Mouse (Mus musculus) neural tube, embryonic 14.5 days (tissue): ENCODE data around the gene Hist1h4d. TPM values are rescaled to one million over a fixed set of nuclear protein-coding genes. Genes with fewer than 3 reads are reported as not detected.
"Not testable (repeated sequence)": the region's sequence is repeated elsewhere in the genome, so short reads cannot be mapped to it uniquely, and the experiment has no call there.

Source experiments
- ATAC-seq: fragments of 200-750 bp; cut with Nextera tagmentation; 2 replicates; pipeline ENCODE4 v1.8.0; 2017; ENCODE audit warnings: low read depth, mild to moderate bottlenecking, moderate TSS enrichment, moderate library complexity
- H3K27ac ChIP-seq: fragments of 300-500 bp; sonication (generic); 2 replicates; pipeline ENCODE4 v1.5.1; 2014; ENCODE audit warnings: low read depth, mild to moderate bottlenecking, control low read depth, low read length, moderate library complexity, mixed read lengths
- H3K27me3 ChIP-seq: fragments of 300-500 bp; sonication (generic); 2 replicates; pipeline ENCODE4 v1.6.1; 2014; ENCODE audit warnings: low read length; ENCODE audit not compliant: control insufficient read depth, insufficient read depth
- H3K36me3 ChIP-seq: fragments of 300-500 bp; sonication (generic); 2 replicates; pipeline ENCODE4 v1.6.1; 2014; ENCODE audit warnings: low read length, mixed read lengths; ENCODE audit not compliant: control insufficient read depth, insufficient read depth
- H3K4me1 ChIP-seq: fragments of 300-500 bp; sonication (generic); 2 replicates; pipeline ENCODE4 v1.6.1; 2014; ENCODE audit warnings: low read length; ENCODE audit not compliant: control insufficient read depth, insufficient read depth
- H3K4me2 ChIP-seq: fragments of 300-500 bp; sonication (generic); 2 replicates; pipeline ENCODE4 v1.6.1; 2014; ENCODE audit warnings: mild to moderate bottlenecking, low read depth, low read length, control low read depth
- H3K4me3 ChIP-seq: fragments of 300-500 bp; sonication (generic); 2 replicates; pipeline ENCODE4 v1.5.1; 2014; ENCODE audit warnings: low read depth, low read length, control low read depth, mixed read lengths
- H3K9ac ChIP-seq: fragments of 300-500 bp; sonication (generic); replicated peaks from 2 replicates; pipeline ENCODE4 v1.6.1; 2014; ENCODE audit warnings: low read depth, mild to moderate bottlenecking, control low read depth, low read length, mixed read lengths
- H3K9me3 ChIP-seq: fragments of 300-500 bp; sonication (generic); 2 replicates; pipeline ENCODE4 v1.6.1; 2016; ENCODE audit warnings: low read length; ENCODE audit not compliant: control insufficient read depth
- WGBS: fragments of 180-500 bp; shearing (Covaris S2); extraction: QIAGEN DNeasy Blood & Tissue Kit; methylation state at CpG from one replicate; pipeline ENCODE4 v1.1.7; 2014; 5-methylcytosine and 5-hydroxymethylcytosine counted together
- polyA plus RNA-seq: library from polyadenylated mRNA; unstranded; fragments of >200 nt; fragmentation: Nextera tagmentation; extraction: Ambion mirVana; gene quantifications from 2 replicates; pipeline ENCODE4 v1.2.1, GENCODE M21; 2014

Hist1h4d gene
- polyA plus RNA-seq, 1 experiment from 2014 or later: 23.6 TPM

DNA sequence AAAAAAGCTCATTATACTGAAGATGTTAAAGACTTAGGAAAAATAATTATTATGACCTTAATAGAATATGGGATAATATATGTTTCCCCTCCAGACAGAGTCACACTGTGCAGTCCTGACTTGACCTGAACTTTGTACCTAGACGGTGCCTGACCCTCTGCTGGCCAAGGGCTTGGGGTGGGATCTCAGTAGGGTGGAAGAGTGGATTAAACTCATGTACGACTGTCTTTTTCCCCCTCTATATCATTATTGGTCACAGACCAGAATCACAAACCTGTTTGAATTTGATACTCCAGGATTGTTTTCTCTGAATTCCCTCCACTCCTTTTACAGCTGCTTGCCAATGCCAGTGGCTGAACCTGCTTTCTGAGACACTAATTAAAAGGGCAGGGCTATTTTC lies 20.7 kb upstream of the Hist1h4d start:
- not testable (repeated sequence) for H3K9me3 ChIP-seq, H3K4me1 ChIP-seq, H3K27me3 ChIP-seq, ATAC-seq, H3K4me2 ChIP-seq, H3K4me3 ChIP-seq, H3K27ac ChIP-seq, H3K36me3 ChIP-seq, H3K9ac ChIP-seq
- WGBS: 23% methylated on average over 2 of the region's 2 CpGs

DNA sequence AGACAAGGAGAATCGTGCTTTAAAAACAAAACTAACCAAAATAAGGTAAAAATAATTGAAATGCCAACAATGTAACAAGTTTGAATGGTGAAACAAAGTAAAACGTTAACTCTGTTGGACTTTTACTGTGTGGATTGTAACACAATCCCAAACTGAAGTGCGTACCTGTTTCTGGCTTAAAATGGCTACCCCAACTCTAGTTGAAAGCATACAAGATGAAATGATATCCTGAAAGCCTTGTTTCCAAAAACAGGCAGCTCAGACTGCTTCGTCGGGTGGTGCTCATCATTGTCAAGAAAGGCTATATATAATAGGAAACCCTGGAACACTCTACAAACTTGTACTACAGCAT lies 19.9 kb upstream of the Hist1h4d start:
- not testable (repeated sequence) for H3K27me3 ChIP-seq, ATAC-seq, H3K27ac ChIP-seq, H3K9me3 ChIP-seq, H3K9ac ChIP-seq, H3K4me1 ChIP-seq, H3K36me3 ChIP-seq
- 0% methylated on average over 2 of the region's 5 CpGs for WGBS
- peak overlapping the region; percentile 41 for H3K4me3 ChIP-seq
- peak overlapping the region; percentile 84 for H3K4me2 ChIP-seq

DNA sequence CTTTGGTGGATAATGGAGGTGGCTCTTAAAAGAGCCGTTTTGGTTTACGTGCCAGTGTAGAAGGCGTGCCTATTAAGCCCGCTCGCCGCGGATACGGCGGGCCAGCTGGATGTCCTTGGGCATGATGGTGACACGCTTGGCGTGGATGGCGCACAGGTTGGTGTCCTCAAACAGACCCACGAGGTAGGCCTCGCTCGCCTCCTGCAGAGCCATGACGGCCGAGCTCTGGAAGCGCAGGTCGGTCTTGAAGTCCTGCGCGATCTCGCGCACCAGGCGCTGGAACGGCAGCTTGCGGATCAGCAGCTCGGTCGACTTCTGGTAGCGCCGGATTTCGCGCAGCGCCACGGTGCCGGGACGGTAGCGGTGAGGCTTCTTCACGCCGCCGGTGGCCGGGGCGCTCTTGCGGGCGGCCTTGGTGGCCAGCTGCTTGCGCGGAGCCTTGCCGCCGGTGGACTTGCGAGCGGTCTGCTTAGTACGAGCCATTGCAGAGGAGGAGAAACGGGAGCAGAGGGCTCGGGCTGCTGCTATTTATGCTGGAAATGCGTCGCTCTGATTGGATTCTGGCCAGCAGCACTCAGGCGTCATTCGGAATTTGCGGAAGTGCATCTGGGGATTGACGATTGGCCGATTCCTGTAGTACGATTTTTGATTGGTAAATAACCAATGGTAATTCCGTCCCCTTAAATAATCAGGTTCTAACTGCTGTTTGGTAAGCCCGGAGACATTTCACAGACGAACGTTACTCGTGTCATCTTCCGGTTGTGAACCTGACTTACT lies 19.3 kb upstream of the Hist1h4d start, which contains the start of gene Hist1h3e:
Gene Hist1h3e (minus strand): TSS at position 487 of the 777 bp plus-strand sequence.
- not testable (repeated sequence) for H3K36me3 ChIP-seq, H3K9me3 ChIP-seq, H3K4me1 ChIP-seq, H3K27me3 ChIP-seq
- Histone ChIP-seq H3K9ac (peak within 1 kb of the TSS; percentile 61), H3K4me3 (peak within 1 kb of the TSS; percentile 41), H3K4me2 (peak within 1 kb of the TSS; percentile 84), H3K27ac (peak within 1 kb of the TSS; percentile 99)
- peak; percentile 96 for ATAC-seq
- under 1% methylated on average over 44 of the region's 67 CpGs for WGBS

GRCm38 (mm10) chr13:23562699-23563462 lies 18.5 kb upstream of the Hist1h4d start:
- Histone ChIP-seq H3K27ac (peak overlapping the region; percentile 99), H3K9me3 (no peaks in the 10 kb centered on the region), H3K36me3 (no peaks in the 10 kb centered on the region), H3K4me2 (peak overlapping the region; percentile 84), H3K27me3 (no peaks in the 10 kb centered on the region), H3K4me1 (0 out of 2 replicates have a peak, but pooled peaks cover 5% of the 10 kb centered on the region), H3K9ac (peak overlapping the region; percentile 61), H3K4me3 (peak overlapping the region; percentile 41)
- WGBS: 2% methylated on average over 18 of the region's 18 CpGs
- peak; percentile 52 for ATAC-seq

DNA sequence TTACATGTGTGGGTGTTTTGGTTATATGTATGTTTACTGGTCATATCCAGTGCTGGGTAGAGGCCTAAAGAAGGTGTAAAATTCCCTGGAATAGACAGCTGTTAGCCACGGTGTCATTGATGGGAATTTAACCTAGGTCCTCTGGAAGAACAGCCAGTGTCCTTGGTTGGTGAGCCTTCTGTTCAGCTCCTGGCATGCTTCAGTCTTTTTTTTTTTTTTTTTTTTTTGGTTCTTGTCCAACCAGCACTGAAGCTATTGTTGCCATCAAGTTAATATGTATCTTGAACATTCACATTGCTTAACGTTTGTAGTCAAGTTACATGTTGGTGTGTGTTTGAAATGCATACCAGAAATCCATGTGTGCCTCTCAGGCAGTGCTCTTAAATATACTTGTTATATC lies 16.9 kb upstream of the Hist1h4d start:
- ATAC-seq: no peak
- no peaks in the 10 kb centered on the region for H3K27me3 ChIP-seq
- WGBS: 88% methylated on average over 2 of the region's 2 CpGs
- H3K4me2 ChIP-seq: no peak overlapping the region
- peak overlapping the region; percentile 99; the same call in 1 of the 2 replicates for H3K27ac ChIP-seq
- H3K36me3 ChIP-seq: no peaks in the 10 kb centered on the region
- H3K9me3 ChIP-seq: no peaks in the 10 kb centered on the region
- H3K4me1 ChIP-seq: 0 out of 2 replicates have a peak, but pooled peaks cover 5% of the 10 kb centered on the region
- no peak overlapping the region for H3K4me3 ChIP-seq
- H3K9ac ChIP-seq: no peak overlapping the region

GRCm38 (mm10) chr13:23570261-23571021 lies 11.0 kb upstream of the Hist1h4d start:
- not testable (repeated sequence) for H3K27me3 ChIP-seq, H3K36me3 ChIP-seq, H3K9me3 ChIP-seq
- H3K27ac ChIP-seq: peak overlapping the region; percentile 90
- 2% methylated on average over 20 of the region's 41 CpGs for WGBS
- peak overlapping the region; percentile 47 for H3K4me3 ChIP-seq
- ATAC-seq: peak; percentile 25
- H3K4me1 ChIP-seq: peaks cover 25% of the 10 kb centered on the region
- peak overlapping the region; percentile 73 for H3K4me2 ChIP-seq
- peak overlapping the region; percentile 12 for H3K9ac ChIP-seq

DNA sequence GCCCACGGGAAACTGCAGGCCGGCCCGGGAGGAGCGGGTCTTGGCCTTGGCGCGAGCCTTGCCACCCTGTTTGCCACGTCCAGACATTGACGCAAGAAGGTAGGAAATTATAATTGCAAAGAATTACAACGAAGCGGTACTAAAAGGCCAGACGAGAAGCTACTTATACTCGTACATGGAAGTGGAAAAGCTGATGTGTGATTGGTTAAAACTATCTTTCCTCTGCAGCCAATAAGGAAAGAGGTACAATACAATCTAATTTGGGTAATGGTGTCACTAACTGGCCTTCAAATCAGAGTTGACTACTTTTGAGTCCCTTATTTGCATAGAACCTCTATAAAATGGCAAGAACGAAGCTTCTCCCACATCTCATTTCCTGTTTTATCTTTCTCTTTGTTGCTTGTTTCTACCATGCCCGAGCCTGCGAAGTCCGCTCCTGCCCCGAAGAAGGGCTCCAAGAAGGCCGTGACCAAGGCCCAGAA lies 10.3 kb upstream of the Hist1h4d start, which contains the start of the genes Hist1h2ae and Hist1h2bg:
Gene Hist1h2ae (minus strand): TSS at position 199 of the 482 bp plus-strand sequence.
Gene Hist1h2bg (plus strand): TSS at position 375 of the 482 bp plus-strand sequence.
- no peaks in the 10 kb centered on the region for H3K27me3 ChIP-seq
- under 1% methylated on average over 18 of the region's 18 CpGs for WGBS
- ATAC-seq: peak; percentile 92

GRCm38 (mm10) chr13:23571504-23572217 lies 9.7 kb upstream of the Hist1h4d start:
- not testable (repeated sequence) for H3K36me3 ChIP-seq
- under 1% methylated on average over 10 of the region's 34 CpGs for WGBS
- H3K4me3 ChIP-seq: peak overlapping the region; percentile 47

More for the DNA sequence above, 10.3 kb upstream of the Hist1h4d start, which contains the start of the genes Hist1h2ae and Hist1h2bg:
- H3K4me1 ChIP-seq: peaks cover 26% of the 10 kb centered on the region
- peak within 1 kb of the TSS; percentile 51 for H3K9ac ChIP-seq
- H3K36me3 ChIP-seq: no peaks in the 10 kb centered on the region
- peak within 1 kb of the TSS; percentile 90 for H3K27ac ChIP-seq
- peak within 1 kb of the TSS; percentile 73 for H3K4me2 ChIP-seq
- no peaks in the 10 kb centered on the region for H3K9me3 ChIP-seq
- peak within 1 kb of the TSS; percentile 47 for H3K4me3 ChIP-seq

More at GRCm38 (mm10) chr13:23571504-23572217, 9.7 kb upstream of the Hist1h4d start:
- Histone ChIP-seq H3K27ac (peak overlapping the region; percentile 90), H3K9ac (peak overlapping the region; percentile 51), H3K4me1 (peaks cover 32% of the 10 kb centered on the region), H3K4me2 (peak overlapping the region; percentile 73)
- H3K27me3 ChIP-seq, ATAC-seq, H3K9me3 ChIP-seq: not testable (repeated sequence)
